Mouse (Mus musculus) skeletal muscle tissue, adult 2 months (tissue): ENCODE results near the gene Pi4k2b.
"Not testable (repeated sequence)": the region's sequence is repeated elsewhere in the genome, so short reads cannot be mapped to it uniquely, and the experiment has no call there.

Source experiments
- DNase-seq: peaks from one replicate; pipeline ENCODE4 v3.0.0-alpha.2; 2012; ENCODE audit warnings: low read depth, low spot score

Gene Pi4k2b

DNA sequence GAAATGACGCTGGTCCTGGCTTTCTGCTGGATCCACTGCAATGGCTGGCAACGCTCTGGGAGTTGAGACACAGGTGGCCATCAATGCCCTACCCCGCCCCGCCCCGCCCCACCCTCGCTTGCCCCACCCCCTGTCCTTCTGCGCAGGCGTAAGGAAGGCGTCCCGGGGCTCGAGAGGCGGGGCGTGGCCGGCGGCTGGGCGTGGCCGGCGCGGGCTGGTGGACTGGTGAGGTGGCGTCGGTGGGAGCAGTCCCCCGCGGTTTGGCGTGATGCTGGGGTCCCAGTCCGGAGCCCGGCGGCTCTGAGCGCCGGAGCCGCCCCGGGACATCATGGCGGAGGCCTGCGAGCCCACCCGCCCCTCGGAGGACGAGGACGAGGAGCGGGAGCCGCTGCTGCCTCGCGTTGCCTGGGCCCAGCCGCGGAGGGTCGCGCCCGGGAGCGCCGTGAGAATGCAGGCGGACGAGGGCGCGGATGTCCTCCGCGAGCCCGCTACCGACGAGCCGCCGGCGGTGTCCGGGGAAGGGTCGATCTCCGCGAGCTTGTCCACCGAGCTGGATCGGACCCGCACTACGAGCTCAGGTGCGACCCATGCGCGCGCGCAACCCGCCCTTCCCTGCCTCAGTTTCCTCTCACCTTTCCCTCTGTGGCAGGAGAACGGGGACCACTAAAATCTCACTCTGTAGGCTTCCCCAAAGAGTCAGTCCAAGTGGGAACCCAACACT lies at the start of gene Pi4k2b:
TSS of gene Pi4k2b (plus strand) at position 184 of the 721 bp plus-strand sequence.
- DNase-seq = peak; percentile 43

DNA sequence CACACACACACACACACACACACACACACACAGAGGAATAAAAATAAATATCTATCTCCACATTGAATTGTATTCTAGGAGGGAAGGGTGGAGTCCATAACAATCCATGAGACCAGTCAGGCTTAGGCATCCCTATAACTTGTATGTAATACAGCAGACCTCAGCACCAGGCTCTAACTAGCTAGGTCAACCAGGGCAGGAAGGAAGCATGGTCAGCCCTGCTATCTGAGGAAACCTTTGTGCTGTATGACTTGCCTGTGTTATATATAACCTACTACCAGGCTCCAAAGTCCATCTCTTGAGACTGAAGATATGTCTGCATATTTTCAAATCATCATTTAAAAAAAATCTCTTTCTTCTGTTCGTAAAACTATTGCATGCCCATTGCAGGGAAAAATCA lies 44.1 kb upstream of the Pi4k2b start:
- DNase-seq = no peak

DNA sequence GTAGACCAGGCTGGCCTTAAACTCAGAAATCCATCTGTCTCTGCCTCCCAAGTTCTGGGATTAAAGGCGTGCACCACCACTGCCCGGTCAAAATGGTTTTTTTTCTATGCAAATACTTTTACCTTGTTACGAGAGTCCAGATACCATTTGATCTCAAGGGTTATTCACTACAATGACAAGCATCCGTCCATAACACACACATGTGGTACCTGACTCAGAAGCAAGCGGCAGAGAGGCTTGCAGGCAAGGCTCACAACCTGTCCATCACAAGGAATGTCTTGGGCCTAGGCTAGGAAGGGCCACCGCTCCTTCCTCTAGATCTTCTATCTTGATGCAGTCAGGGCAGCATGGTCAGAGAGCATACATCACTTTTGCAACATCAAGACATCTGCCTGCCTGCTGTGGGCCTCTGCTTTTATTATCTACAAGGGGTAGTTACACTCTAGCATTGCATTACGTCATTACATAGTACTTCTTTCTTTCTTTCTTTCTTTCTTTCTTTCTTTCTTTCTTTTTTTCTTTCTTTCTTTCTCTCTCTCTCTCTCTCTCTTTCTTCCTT lies 43.4 kb upstream of the Pi4k2b start:
- not testable (repeated sequence) for DNase-seq

DNA sequence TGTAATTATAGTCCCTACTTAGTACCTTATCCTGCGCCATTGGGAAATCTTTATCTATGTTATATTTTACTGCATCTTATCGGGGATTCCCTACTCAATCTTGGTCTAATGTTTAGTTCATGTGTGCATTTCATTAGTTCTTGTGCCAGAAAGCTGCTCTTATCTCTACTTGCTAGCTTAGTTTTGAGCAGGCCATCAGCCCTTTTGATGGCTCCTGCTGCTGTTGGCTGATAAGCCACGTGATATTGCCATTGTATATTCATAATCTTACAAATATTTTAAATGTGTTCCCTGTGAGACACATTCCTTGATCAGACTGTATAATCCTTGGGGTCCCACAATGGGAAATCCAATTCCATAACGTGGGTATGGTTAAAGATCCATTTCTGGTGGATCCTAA lies 36.8 kb upstream of the Pi4k2b start:
- no peak for DNase-seq

DNA sequence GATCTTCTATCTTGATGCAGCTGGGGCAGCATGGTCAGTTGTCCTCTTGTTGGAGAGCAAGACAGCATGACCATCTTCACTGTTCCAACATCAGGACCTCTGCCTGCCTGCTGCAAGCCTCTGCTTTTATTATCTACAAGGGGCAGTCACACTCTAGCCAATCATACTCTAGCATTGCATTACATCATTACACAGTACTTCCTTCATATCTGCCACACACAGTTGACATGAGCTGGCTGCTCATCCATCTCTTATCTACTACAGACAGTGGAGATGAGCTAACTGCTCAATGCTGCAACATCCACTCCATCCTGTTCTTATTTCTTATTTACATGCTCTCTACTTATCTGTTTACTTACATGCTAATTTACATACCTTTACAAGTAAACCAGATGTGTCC lies 28.7 kb upstream of the Pi4k2b start:
- DNase-seq = peak; percentile 2

DNA sequence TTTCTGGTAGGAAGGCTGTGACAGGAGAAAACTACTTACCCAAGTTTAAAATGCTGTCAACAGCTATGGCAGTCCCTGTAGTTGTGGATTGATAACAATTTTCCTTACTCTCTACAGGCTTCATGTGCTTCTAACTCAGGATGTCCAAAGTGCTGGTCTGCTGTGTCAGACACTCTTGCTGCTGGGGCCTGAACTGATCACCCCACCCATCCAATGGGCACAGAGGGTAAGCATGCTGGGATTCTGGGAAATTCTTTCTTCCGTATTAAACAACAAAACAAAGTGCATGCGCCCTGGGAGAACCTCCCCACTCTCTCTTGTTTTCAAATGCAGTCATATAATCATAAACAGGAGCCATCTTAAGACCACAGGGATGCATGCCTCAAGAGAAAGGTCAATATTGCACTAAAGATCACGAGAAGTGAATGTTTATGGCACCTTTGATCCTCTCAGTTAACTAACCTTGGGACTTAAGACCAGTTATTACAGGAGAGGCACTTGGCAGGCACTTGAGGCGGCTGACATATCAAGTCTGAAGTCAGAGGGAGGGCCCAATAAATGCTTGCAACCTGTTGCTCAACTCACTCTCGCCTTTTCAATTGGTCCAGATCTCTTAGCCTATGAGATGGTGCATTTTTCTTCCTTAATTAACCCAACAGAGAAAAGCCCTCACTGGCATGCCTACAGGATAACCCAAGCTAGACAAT lies 24.5 kb upstream of the Pi4k2b start:
- no peak for DNase-seq

DNA sequence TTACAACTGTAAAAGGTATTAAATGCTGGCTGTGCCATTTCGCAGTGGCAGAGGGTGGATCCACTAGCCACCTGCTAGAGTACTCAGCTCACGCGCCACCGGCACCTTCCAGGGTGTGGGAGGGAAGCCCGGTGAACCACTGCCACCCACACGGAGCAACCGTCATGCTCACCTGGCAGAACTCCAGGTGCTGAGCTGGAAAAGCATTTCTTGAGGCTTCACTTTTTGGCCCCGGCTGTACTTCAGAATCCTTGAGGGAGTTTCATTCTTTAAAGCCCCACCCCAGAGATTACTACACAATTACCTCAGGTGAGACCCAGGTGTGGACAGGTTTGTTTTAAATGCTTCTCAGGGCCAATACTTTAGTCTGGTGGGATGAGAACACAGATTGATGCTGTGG lies 20.4 kb upstream of the Pi4k2b start:
- no peak for DNase-seq

DNA sequence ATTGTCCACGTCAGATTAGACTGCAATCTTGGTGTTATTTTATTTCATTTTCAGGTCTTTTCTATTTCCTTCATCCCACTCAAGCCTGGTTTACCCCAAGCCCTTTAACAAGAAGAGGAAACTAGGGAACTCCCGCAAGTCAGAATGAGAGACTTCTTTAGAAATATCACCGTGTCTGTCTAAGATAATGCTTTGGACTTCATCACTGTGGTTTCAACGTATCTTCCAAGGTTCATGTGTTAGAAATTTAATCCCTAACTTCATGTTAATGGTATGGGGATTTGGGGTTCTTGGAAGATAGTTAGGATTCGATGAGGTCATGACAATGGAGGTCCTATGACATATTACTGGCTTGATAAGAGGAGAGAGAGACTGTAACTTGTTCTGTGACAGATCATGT lies 13.6 kb upstream of the Pi4k2b start:
- DNase-seq = no peak

DNA sequence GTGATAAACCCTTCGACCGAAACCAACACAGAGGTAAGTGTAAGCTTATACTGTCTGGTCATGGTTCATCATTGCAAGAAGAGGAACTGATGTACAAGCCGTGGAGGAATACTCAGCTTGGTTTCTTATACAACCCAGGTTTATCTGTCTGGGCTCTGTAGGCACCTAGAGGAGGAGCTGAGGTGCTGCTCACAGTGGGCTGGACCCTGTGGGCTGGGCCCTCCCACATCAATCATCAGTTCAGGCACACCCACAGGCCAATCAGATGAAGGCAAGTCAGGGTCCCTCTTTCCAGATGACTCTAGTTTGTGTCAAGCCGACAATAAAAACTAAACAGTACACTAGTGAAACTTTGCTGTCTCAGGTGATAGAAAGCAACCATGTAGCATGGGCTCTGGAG lies 8.6 kb upstream of the Pi4k2b start:
- no peak for DNase-seq

DNA sequence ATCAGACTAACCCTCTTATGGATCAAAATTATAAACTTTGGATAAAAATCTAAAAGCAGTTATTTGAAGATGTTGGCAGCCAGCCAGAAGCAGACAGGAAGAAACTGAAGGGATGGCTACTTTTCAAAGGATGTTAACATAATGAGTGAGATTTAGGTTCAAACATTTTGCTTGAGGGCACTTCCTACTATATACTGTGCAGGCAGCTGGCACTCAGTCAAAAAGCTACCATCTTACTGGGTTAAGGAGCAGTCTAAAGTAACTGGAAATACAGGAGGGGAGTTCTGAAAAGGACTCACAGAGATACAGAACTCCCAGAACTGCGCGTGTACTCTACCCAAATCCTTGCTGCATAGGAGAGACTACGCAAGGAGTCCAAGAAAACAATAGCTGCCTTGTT lies 5.3 kb upstream of the Pi4k2b start:
- no peak for DNase-seq

DNA sequence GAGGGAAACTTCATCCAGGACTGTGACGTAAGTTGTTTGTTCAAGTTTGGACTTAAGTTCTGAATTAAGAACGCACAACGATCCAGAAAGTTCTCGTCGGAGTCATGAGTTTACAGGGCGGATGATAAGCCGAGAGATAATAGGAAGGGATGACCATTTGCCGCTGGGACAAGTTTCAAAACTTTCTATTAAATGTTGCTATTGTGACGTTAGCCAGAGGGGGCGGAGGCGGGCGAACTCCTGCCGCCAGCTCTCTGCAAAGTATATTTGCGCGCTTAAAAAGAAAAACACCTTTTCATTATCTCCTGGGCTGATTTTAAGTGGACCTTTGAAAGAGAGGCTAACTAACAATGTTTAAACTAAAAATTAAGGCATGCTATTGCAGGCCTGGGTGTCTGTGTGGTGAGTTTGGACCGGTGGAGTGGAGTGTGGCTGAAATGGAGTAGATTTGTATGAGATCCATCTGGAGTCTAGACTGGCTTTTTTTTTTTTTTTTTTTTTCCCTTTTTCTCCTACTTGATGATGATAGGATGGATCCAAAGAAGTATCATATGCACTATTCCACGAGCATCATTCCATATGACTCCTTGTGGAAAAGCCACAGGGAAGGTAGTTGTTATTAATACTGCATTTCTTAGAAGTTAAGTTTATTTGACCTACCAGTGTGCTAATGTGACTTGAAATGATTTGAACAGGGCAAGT lies 889 bp downstream of the Pi4k2b start:
- DNase-seq = peak; percentile 18

DNA sequence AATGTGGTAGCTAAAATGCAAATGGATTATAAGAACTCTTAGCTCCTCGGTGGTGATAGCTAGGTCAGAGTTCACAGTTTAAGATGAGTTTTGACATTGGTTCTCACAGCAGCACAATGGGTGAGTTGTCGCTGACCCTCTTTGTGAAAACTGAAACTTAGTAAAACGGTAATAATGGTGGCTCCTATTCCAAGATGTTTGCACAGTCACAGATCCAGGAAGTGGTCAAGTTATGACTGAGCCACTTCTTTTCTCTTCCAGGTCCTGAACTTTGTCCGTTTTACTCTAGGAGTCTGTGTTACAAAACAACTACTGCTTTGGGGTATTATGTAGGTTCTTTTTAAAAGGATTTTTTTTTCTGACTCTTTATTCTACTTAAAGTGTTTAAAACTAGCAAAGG lies 1.9 kb downstream of the Pi4k2b start:
- DNase-seq = no peak

DNA sequence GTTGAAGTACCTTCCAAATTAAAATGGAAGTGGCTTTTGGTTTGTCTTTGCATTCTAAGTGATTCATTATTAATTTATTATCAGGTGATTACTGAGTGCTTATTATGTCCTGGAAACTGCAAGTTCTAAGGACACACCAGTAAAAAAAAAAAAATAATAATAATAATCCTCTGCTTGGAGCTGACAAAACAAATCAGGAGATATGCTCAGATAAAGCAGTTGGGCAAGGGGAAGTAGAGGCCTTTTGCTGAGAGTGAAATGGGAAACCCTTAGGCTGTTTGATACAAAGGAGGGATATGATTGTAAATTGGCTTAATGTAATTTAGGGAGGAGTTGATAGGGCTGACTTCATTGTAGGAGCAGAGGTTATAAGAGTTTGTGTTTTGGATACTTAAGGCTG lies 5.5 kb downstream of the Pi4k2b start:
- no peak for DNase-seq

DNA sequence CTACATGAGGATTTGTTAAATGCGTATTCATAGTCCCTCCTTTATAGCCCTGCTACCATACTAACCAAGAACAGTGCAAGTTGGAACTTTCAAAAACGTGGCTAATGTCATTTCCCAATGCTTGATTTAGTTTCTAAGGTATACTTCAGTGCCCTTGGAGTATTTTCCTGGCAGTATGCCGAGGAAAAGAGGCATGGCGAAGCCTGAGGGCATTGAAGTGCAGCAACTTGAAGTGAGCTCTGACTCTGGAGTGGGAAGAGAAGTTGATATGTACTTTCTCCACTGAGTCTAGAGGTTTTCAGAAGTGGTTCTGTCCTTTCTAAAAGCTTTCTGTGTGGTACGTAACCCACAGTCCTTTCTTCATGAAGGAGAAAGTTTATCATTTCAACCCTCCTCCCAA lies 7.4 kb downstream of the Pi4k2b start:
- DNase-seq = no peak

DNA sequence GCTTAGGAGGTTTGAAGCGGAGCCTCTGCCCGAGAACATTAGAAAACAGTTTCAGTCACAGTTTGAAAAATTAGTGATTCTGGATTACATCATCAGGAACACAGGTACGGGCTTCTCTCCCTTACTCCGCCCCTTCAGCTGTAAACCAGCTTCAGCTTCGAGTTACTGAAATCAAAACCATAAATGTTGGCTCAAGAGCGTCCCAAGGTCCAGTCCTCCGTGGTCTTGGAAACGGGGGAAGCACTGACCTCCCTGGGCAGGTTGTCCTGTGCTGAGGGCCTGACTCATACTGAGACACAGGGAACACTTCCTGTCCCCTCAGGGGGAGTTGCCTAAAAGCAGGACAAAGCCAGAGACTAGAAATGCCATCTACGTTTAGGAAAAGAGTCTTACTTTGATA lies 11.8 kb downstream of the Pi4k2b start:
- DNase-seq = no peak

DNA sequence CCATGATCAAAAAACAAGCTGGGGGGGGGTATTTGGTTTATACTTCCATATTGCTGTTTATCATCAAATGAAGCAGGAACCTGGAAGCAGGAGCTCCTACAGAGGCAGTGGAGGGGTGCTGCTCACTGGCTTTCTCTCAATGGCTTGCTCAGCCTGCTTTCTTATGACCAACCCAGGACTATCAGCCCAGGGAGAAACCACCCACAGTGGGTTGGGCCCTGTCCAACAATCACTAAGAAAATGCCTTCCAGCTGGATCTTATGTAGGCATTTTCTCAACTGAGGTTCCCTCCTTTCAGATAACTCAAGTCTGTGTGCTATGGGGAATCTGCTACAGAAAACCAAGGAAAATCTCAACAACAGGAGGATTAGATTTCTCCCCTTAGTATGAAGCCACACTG lies 12.8 kb downstream of the Pi4k2b start:
- DNase-seq = no peak

DNA sequence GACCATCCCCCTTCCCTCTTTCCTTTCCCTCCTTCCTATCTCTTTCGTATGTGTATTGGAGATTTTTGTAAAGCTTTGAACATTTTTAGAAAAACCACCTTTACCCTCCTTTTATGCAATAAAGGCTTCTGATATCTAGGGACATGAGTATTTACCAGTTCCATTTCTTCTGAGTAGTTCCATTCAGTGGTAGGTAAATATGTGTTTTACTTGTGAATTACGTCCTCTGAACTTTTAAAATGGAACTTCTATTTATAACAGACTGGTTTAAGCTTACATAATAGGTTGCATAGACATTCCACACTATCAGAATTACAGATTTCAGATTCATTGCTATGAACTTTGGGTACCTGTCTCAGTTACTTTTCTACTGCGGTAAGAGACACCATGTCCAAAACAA lies 14.0 kb downstream of the Pi4k2b start:
- DNase-seq = no peak

DNA sequence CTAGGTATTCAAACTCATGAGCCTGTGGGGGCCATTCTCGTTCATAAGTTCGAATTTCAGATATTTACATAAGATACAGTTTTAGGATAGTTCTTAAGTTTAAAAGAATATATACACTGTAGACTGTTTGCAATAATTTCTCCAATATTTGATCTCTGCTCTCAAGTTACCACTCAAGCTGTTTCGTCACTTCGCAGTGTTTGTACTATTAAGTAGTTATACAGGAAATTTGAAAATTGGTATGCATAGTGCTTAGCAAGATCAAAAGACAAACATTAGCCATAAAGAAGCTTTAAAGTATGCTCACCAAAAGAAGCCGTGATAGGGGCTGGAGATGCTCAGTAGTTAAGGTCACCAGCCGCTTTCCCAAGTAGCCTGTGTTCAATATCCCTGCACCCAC lies 14.6 kb downstream of the Pi4k2b start:
- no peak for DNase-seq

DNA sequence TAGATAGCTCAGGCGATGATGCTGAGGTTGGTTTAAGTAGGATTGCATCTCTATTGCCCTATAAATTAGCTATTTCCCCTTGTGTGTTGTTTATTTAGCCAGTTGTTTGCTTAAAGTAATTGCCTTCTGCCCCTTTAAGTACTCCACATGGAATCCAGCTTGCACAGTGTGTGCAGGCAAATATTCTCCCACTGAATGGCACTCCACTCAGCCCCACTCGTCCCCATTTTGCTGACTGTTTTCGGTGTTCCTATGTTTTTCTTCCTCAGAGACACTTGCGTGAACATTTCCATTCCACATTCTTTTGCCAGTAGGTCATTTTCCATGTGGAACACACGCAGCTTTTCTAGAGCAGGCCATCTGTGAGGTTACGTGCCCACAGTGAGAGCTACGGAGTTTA lies 21.2 kb downstream of the Pi4k2b start:
- DNase-seq = no peak

DNA sequence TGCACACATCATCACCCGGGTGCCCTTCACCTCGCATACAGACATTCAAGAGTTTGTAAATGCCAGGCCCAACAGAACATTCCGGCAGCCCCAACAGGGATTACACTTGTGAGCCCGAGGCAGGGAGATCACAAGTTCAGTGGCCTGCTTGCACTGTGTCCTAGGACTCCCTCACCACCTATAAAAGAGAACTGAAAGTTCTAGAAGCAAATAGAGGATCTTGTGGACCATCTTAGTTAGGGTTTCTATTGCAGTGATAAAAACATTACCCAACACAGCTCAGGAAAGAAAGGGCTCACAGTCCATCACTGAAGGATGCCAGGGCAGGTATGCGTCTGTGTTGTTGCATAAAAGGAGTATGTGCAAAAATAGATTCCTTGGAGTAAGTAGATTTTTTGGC lies 32.9 kb downstream of the Pi4k2b start:
- no peak for DNase-seq

DNA sequence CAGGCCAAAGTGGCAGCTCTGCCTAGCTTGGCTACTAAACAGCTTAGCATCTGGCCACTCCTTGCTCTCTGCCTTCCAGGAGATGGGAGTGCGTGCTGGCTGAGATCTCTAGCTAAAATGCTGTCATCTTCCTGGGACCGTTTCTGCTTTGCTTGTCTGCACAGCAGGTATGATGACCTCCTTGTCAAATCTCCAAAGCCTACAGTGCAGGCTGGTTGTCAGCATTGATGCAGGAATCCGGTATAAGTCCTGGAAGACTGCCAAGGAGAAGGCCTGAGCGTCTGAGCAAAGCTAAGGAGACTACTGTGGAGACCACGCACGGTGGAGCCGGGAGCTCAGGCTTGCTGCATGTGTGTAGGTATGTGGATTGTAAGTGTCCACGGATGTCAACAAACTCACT lies 33.9 kb downstream of the Pi4k2b start, which contains the start of gene Zcchc4:
TSS of gene Zcchc4 (plus strand) at position 173 of the 400 bp plus-strand sequence.
- DNase-seq = no peak
